Mouse (Mus musculus) E14TG2a.4 (cell line): ENCODE data around the gene Chrm1.

ENCODE experiments used
- CTCF ChIP-seq: conservative IDR thresholded peaks from 2 replicates; pipeline ENCODE4 v1.5.1; 2014; ENCODE audit warnings: low read length
- NANOG ChIP-seq: IDR thresholded peaks from 2 replicates; pipeline ENCODE4 v1.6.1; 2014; ENCODE audit warnings: borderline replicate concordance, low read length, mixed read lengths
- POU5F1 ChIP-seq: IDR thresholded peaks from 2 replicates; pipeline ENCODE4 v1.6.1; 2014; ENCODE audit warnings: low read length, borderline replicate concordance

DNA sequence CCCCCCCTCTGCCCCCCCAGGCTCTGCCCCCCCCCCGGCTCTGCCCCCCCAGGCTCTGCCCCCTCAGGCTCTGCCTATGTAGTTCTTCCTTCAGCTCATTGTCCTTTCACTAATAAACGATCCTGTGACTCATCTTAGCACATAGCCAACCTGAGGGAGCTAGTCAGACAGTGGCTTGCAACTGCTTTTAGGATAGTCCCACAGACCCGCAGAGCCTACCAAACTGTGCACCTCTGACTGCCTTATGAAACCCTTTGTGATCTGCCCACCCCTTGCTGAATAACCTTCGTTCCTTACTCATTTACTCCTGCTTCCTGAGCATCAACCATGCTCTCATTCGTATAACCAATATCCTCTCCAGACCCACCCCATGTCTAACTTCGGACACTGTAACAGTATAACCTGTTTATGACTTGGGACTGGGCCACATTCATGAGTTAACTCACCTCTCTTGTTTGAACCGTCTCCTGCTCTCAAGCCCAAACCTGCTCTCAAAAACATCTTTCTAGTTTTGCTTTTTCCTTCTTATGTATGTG, 42.6 kb downstream of the Chrm1 start:
- TF ChIP-seq CTCF, result no peak
- TF ChIP-seq POU5F1, result no peak
- no peak for TF ChIP-seq NANOG
